Mouse (Mus musculus): ENCODE measurements at regions not wholly inside any gene's neighbourhood (a gene's known extent, or its start where the extent isn't known, plus 50 kb on each side); places are given as distances from the start of the nearest gene placed in this dataset.
A peak's percentile ranks its signal among the peaks of the same experiment; 100 is the strongest.

- intact Hi-C loops (cut with DNase I), result no loop called here
These were observed 118.4 kb upstream of the Sdk2 start for GRCm38 (mm10) chr11:114184970-114185882.

GRCm38 (mm10) chr11:114184431-114184830 is 117.6 kb upstream of the Sdk2 start:
- WGBS, result 83% methylated on average over 5 of the region's 5 CpGs
- Histone ChIP-seq H3K27ac (no peak overlapping the region), H3K79me2 (replicated peaks; ENCODE audit: control insufficient read depth, insufficient read depth, low read length) (no peaks in the 10 kb centered on the region), H3K9ac (ENCODE audit: low read depth, low read length) (no peak overlapping the region), H3K4me1 (ENCODE audit: control insufficient read depth, insufficient read depth, low read length) (no peaks in the 10 kb centered on the region), H3K4me3 (no peak overlapping the region), H3K27me3 (ENCODE audit: control insufficient read depth, insufficient read depth, low read length) (no peaks in the 10 kb centered on the region), H3K36me3 (ENCODE audit: control insufficient read depth, insufficient read depth, low read length) (no peaks in the 10 kb centered on the region)
- TF ChIP-seq POLR2A (IDR thresholded peaks at IDR 0.05; ENCODE audit: insufficient read depth, low read depth, low read length), result no peak
- TF ChIP-seq EP300 (IDR thresholded peaks at IDR 0.05; ENCODE audit: insufficient read depth, low read depth, low read length), result no peak
- peak; percentile 34 for TF ChIP-seq CTCF (IDR thresholded peaks at IDR 0.05)
- DNase-seq, result no peak
- intact Hi-C loops (cut with DNase I), result no loop called here

More at GRCm38 (mm10) chr11:114184970-114185882, 118.4 kb upstream of the Sdk2 start:
- Histone ChIP-seq H3K9ac (ENCODE audit: low read depth, low read length) (no peak overlapping the region), H3K36me3 (ENCODE audit: control insufficient read depth, insufficient read depth, low read length) (no peaks in the 10 kb centered on the region), H3K4me1 (ENCODE audit: control insufficient read depth, insufficient read depth, low read length) (no peaks in the 10 kb centered on the region), H3K4me3 (no peak overlapping the region), H3K27ac (no peak overlapping the region), H3K79me2 (replicated peaks; ENCODE audit: control insufficient read depth, insufficient read depth, low read length) (no peaks in the 10 kb centered on the region), H3K27me3 (ENCODE audit: control insufficient read depth, insufficient read depth, low read length) (no peaks in the 10 kb centered on the region)
- peak; percentile 48 to 67 for DNase-seq
- WGBS, result 31% methylated on average over 18 of the region's 18 CpGs
- TF ChIP-seq CTCF (IDR thresholded peaks at IDR 0.05) (peak; percentile 31), EP300 (IDR thresholded peaks at IDR 0.05; ENCODE audit: insufficient read depth, low read depth, low read length) (no peak)

- Histone ChIP-seq H3K27ac (no peak overlapping the region), H3K79me2 (replicated peaks; ENCODE audit: control insufficient read depth, insufficient read depth, low read length) (no peaks in the 10 kb centered on the region), H3K4me3 (no peak overlapping the region), H3K9ac (ENCODE audit: low read depth, low read length) (no peak overlapping the region), H3K4me1 (ENCODE audit: control insufficient read depth, insufficient read depth, low read length) (no peaks in the 10 kb centered on the region), H3K27me3 (ENCODE audit: control insufficient read depth, insufficient read depth, low read length) (no peaks in the 10 kb centered on the region), H3K36me3 (ENCODE audit: control insufficient read depth, insufficient read depth, low read length) (no peaks in the 10 kb centered on the region)
- 53% methylated on average over 10 of the region's 10 CpGs for WGBS
- intact Hi-C loops (cut with DNase I), result no loop called here
- peak in 1 of 2 experiments; percentile 23 for DNase-seq
- no peak for TF ChIP-seq POLR2A (IDR thresholded peaks at IDR 0.05; ENCODE audit: insufficient read depth, low read depth, low read length)
- no peak for TF ChIP-seq EP300 (IDR thresholded peaks at IDR 0.05; ENCODE audit: insufficient read depth, low read depth, low read length)
- TF ChIP-seq CTCF (IDR thresholded peaks at IDR 0.05), result no peak
These were observed 116.4 kb upstream of the Sdk2 start for GRCm38 (mm10) chr11:114183231-114183630.

- H3K79me2 ChIP-seq (replicated peaks; ENCODE audit: control insufficient read depth, insufficient read depth, low read length), result no peaks in the 10 kb centered on the region
- intact Hi-C loops (cut with DNase I), result no loop called here
- H3K27ac ChIP-seq, result no peak overlapping the region
- H3K9ac ChIP-seq (ENCODE audit: low read depth, low read length), result no peak overlapping the region
- 67% methylated on average over 6 of the region's 6 CpGs for WGBS
- H3K27me3 ChIP-seq (ENCODE audit: control insufficient read depth, insufficient read depth, low read length), result no peaks in the 10 kb centered on the region
- peak in 1 of 2 experiments; percentile 29 for DNase-seq
- TF ChIP-seq CTCF (IDR thresholded peaks at IDR 0.05) (no peak), EP300 (IDR thresholded peaks at IDR 0.05; ENCODE audit: insufficient read depth, low read depth, low read length) (no peak), POLR2A (IDR thresholded peaks at IDR 0.05; ENCODE audit: insufficient read depth, low read depth, low read length) (no peak)
- H3K4me1 ChIP-seq (ENCODE audit: control insufficient read depth, insufficient read depth, low read length), result peaks cover 2% of the 10 kb centered on the region; the same call in 1 of the 2 replicates
- H3K4me3 ChIP-seq, result no peak overlapping the region
- no peaks in the 10 kb centered on the region for H3K36me3 ChIP-seq (ENCODE audit: control insufficient read depth, insufficient read depth, low read length)
These were observed 112.1 kb upstream of the Sdk2 start for GRCm38 (mm10) chr11:114178746-114179472.

GRCm38 (mm10) chr11:114177789-114178188 is 110.9 kb upstream of the Sdk2 start:
- Histone ChIP-seq H3K36me3 (ENCODE audit: control insufficient read depth, insufficient read depth, low read length) (no peaks in the 10 kb centered on the region), H3K9ac (ENCODE audit: low read depth, low read length) (no peak overlapping the region), H3K27ac (no peak overlapping the region), H3K27me3 (ENCODE audit: control insufficient read depth, insufficient read depth, low read length) (no peaks in the 10 kb centered on the region), H3K79me2 (replicated peaks; ENCODE audit: control insufficient read depth, insufficient read depth, low read length) (no peaks in the 10 kb centered on the region), H3K4me1 (ENCODE audit: control insufficient read depth, insufficient read depth, low read length) (peaks cover 2% of the 10 kb centered on the region; the same call in 1 of the 2 replicates), H3K4me3 (no peak overlapping the region)
- WGBS, result 74% methylated on average over 4 of the region's 4 CpGs
- intact Hi-C loops (cut with DNase I), result no loop called here
- no peak for DNase-seq
- TF ChIP-seq EP300 (IDR thresholded peaks at IDR 0.05; ENCODE audit: insufficient read depth, low read depth, low read length), result no peak
- no peak for TF ChIP-seq CTCF (IDR thresholded peaks at IDR 0.05)
- TF ChIP-seq POLR2A (IDR thresholded peaks at IDR 0.05; ENCODE audit: insufficient read depth, low read depth, low read length), result no peak

Measured in heart, adult 2 months (tissue).